Mouse (Mus musculus) lung, embryonic 14.5 days (tissue): ENCODE results near the gene Gpx2. TPM values are rescaled to one million over a fixed set of nuclear protein-coding genes. Genes with fewer than 3 reads are reported as not detected.
A peak's percentile ranks its signal among the peaks of the same experiment; 100 is the strongest.

Experiments
- ATAC-seq: fragments of 200-750 bp; cut with Nextera tagmentation; 2 replicates; pipeline ENCODE4 v1.8.0; 2017; ENCODE audit warnings: mild to moderate bottlenecking, moderate TSS enrichment, moderate library complexity; ENCODE audit not compliant: insufficient read depth
- DNase-seq: peaks from one replicate; pipeline ENCODE4 v3.0.0-alpha.2; 2015
- H3K27ac ChIP-seq: fragments of 300-500 bp; sonication (generic); 2 replicates; pipeline ENCODE4 v1.5.1; 2014; ENCODE audit warnings: low read depth, mild to moderate bottlenecking, moderate library complexity
- H3K27me3 ChIP-seq: fragments of 300-500 bp; sonication (generic); 2 replicates; pipeline ENCODE4 v1.6.1; 2014; ENCODE audit warnings: low read length, control low read depth; ENCODE audit not compliant: insufficient read depth
- H3K36me3 ChIP-seq: fragments of 300-500 bp; sonication (generic); 2 replicates; pipeline ENCODE4 v1.6.1; 2014; ENCODE audit warnings: control low read depth; ENCODE audit not compliant: insufficient read depth
- H3K4me1 ChIP-seq: fragments of 300-500 bp; sonication (generic); 2 replicates; pipeline ENCODE4 v1.6.1; 2014; ENCODE audit warnings: antibody characterized with exemption, control low read depth; ENCODE audit not compliant: insufficient read depth
- H3K4me2 ChIP-seq: fragments of 300-500 bp; sonication (generic); 2 replicates; pipeline ENCODE4 v1.6.1; 2014; ENCODE audit warnings: mild to moderate bottlenecking
- H3K4me3 ChIP-seq: fragments of 300-500 bp; sonication (generic); 2 replicates; pipeline ENCODE4 v1.5.1; 2014; ENCODE audit warnings: low read depth, low read length
- H3K9ac ChIP-seq: fragments of 300-500 bp; sonication (generic); 2 replicates; pipeline ENCODE4 v1.6.1; 2014
- H3K9me3 ChIP-seq: fragments of 300-500 bp; sonication (generic); 2 replicates; pipeline ENCODE4 v1.6.1; 2016; ENCODE audit warnings: low read depth, low read length, control low read depth
- CTCF ChIP-seq: IDR thresholded peaks from 2 replicates; pipeline ENCODE4 v1.5.1; 2016; ENCODE audit warnings: antibody characterized with exemption, low read depth
- WGBS: fragments of 180-500 bp; shearing (Covaris S2); extraction: QIAGEN DNeasy Blood & Tissue Kit; methylation state at CpG from one replicate; pipeline ENCODE4 v1.1.7; 2014; 5-methylcytosine and 5-hydroxymethylcytosine counted together
- polyA plus RNA-seq: library from polyadenylated mRNA; unstranded; fragments of >200 nt; fragmentation: Nextera tagmentation; extraction: Ambion mirVana; gene quantifications from 2 replicates; pipeline ENCODE4 v1.2.1, GENCODE M21; 2014

Gene Gpx2
- polyA plus RNA-seq, 1 experiment from 2014 or later: 30.8 TPM

DNA sequence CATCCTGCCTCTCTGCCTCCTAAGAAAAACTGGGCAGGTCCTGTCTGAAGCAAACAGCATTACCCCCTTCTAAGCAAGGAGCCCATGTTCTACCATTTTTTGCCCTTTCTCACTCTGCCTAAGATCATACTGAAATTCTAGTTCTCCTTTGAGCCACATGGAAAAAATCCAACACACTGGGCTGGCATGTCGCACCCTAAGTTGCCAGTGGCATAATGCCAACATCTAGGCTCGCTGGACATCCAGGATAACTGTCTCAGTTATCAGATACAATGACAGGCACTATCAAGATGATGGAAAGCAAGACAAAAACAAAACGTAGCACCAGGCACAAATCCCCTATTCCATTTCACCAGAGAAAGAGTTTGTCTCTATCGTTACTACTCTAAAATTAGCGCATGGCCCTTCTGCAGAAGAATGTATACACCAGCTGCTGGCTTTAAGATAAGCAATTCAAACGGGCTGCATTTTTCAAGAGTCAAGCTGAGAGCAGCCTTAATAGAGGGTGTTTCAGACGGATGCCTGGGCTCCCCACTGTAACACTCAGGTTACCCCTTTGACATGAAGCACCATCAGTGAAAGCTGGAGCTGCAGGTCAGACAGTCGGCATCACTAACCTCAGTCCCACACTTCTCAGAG is 4.8 kb downstream of the Gpx2 start:
- Histone ChIP-seq H3K4me3 (no peak overlapping the region), H3K4me1 (peaks cover 11% of the 10 kb centered on the region), H3K27me3 (no peaks in the 10 kb centered on the region), H3K36me3 (no peaks in the 10 kb centered on the region), H3K27ac (peak overlapping the region; percentile 37; the same call in 1 of the 2 replicates), H3K9ac (no peak overlapping the region), H3K4me2 (peak overlapping the region; percentile 26; the same call in 1 of the 2 replicates), H3K9me3 (no peaks in the 10 kb centered on the region)
- ATAC-seq: peak; percentile 79; the same call in 1 of the 2 replicates
- DNase-seq: peak; percentile 72
- WGBS: 8% methylated on average over 8 of the region's 8 CpGs
- no peak for TF ChIP-seq CTCF

DNA sequence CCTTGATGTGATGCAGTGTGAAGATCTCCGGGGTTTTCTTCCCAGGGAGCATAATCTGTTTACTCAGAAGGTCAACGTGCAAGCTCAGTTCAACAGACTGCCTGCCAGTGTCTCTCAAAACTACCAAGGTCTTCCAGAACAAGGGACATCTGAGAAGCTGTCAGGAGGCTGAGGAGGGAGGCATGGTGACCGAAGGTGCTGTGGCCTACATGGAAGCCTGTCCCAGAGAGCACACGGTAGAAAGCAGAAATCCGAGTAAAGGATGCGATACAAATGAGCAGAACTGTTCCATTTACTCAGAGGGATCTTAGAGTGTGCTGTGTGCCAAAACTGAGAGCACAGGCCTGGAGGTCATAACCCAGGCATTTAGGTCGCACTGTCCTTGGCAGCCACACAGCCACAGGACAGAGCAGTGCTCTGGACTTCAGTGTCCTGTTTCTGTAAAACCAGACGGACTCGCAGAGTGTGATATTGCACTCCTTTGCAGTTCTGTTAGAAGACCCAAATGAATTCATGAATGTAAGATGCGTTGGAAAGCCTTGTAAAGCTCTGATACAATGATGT is 11.2 kb downstream of the Gpx2 start:
- Histone ChIP-seq H3K9ac (no peak overlapping the region), H3K4me3 (no peak overlapping the region), H3K36me3 (no peaks in the 10 kb centered on the region), H3K4me2 (no peak overlapping the region), H3K9me3 (no peaks in the 10 kb centered on the region), H3K4me1 (no peaks in the 10 kb centered on the region), H3K27me3 (no peaks in the 10 kb centered on the region), H3K27ac (no peak overlapping the region)
- WGBS: 61% methylated on average over 10 of the region's 10 CpGs
- no peak for DNase-seq
- ATAC-seq: no peak
- TF ChIP-seq CTCF: no peak

DNA sequence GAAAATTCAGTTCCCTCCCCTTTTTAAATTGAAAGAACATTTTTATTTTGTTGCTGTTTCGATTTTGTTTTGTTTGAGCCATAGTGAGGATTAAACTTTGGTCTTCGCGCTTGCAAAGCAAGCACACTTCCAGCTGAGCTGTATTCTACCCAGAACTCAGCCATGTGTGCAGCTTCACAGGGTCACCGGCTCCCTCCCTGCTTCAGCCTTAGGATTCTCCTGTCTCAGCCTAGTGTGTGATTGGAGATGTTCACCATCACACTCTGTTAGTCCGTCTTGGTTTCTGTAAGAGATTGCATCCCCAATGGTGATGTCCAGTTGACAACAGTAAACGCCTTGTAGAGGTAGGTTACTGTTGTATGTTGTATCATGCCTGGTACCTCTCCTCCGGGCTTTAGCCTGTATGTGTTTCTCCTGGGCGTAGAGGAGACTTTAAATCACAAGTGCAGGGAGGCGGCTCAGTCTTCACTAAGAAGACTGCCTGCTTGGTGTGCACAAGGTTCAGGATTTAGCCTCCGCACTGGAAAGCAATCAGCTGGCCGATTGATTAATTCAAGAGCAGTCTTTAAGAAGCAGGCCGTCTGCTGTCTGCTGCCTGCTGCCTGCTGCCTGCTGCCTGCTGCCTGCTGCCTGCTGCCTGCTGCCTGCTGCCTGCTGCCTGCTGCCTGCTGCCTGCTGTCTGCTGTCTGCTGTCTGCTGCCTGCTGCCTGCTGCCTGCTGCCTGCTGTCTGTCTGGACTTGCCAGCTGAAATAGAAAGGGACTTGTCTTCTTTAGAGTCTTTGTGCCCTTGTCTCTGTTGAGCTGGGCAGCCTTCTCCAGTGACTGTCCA is 14.5 kb downstream of the Gpx2 start:
- no peak overlapping the region for H3K4me2 ChIP-seq
- no peak overlapping the region for H3K9ac ChIP-seq
- H3K27ac ChIP-seq: no peak overlapping the region
- no peak for TF ChIP-seq CTCF
- ATAC-seq (no peak), DNase-seq (no peak)
- H3K4me1 ChIP-seq: no peaks in the 10 kb centered on the region
- 74% methylated on average over 12 of the region's 12 CpGs for WGBS
- no peaks in the 10 kb centered on the region for H3K27me3 ChIP-seq
- H3K4me3 ChIP-seq: no peak overlapping the region
- no peaks in the 10 kb centered on the region for H3K36me3 ChIP-seq
- H3K9me3 ChIP-seq: no peaks in the 10 kb centered on the region

DNA sequence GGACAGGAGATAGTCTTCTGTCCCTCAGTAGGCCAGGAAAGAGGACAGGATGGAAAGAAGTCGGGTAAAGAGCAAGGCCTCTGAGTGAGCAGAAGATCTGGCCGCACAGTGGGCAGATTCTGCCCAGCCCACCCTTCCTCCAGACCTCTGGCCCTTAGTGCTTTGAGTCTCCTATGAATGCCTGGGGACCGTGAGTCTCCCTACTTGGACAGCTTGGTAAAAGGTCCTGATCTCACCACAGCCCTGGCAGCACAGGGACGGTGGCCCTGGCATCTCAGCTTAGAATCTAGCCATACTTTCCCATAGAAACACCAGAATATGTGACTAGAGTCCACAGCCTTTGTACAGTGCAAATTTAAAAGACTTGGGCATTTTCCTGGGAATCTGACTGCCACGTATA is 15.4 kb downstream of the Gpx2 start:
- H3K9me3 ChIP-seq: no peaks in the 10 kb centered on the region
- ATAC-seq (no peak), DNase-seq (no peak)
- H3K4me1 ChIP-seq: no peaks in the 10 kb centered on the region
- H3K9ac ChIP-seq: no peak overlapping the region
- no peaks in the 10 kb centered on the region for H3K27me3 ChIP-seq
- H3K4me2 ChIP-seq: no peak overlapping the region
- no peak overlapping the region for H3K4me3 ChIP-seq
- H3K36me3 ChIP-seq: no peaks in the 10 kb centered on the region
- no peak overlapping the region for H3K27ac ChIP-seq
- TF ChIP-seq CTCF: no peak
- 91% methylated on average over 5 of the region's 5 CpGs for WGBS

DNA sequence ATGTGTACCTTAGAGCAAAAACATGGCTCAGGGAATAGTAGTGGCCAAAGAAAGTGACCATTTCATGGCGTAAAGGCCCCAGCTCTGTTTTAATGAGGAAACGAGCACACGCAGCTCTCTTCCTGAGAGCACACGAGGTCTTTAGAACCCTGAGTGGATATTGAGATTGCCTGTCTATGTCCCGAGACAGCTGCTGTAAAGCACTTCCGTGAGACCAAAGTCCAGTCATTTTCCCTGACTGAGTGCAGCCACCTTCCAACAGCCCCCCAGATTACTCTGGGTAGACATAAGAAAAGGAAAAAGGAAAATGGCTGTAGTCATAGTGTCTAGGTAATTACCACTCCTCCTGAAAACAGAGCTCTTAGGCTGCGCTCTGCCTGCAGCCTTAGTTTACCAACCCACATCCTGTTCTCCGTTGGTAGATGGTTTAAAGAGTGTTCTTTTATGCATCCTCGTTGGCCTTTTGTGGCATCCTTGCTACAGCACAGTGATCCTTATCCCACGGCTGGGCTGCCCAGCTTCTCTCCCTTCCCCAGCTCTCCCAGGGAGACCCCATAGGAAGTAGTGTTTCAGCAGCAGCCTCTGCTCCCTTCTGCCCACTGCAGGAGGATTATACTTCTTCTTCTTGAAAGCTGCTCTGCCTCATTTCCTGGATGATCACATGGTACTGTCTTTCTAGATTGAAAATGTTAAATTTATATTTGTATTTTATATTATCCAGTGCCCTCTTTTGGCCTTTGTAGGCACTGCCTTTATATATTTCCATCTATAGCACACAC is 16.9 kb downstream of the Gpx2 start:
- Histone ChIP-seq H3K4me2 (no peak overlapping the region), H3K27ac (no peak overlapping the region), H3K4me1 (no peaks in the 10 kb centered on the region), H3K9ac (no peak overlapping the region), H3K36me3 (no peaks in the 10 kb centered on the region), H3K9me3 (no peaks in the 10 kb centered on the region), H3K27me3 (no peaks in the 10 kb centered on the region), H3K4me3 (no peak overlapping the region)
- WGBS: 83% methylated on average over 10 of the region's 10 CpGs
- no peak for TF ChIP-seq CTCF
- ATAC-seq: no peak
- no peak for DNase-seq

DNA sequence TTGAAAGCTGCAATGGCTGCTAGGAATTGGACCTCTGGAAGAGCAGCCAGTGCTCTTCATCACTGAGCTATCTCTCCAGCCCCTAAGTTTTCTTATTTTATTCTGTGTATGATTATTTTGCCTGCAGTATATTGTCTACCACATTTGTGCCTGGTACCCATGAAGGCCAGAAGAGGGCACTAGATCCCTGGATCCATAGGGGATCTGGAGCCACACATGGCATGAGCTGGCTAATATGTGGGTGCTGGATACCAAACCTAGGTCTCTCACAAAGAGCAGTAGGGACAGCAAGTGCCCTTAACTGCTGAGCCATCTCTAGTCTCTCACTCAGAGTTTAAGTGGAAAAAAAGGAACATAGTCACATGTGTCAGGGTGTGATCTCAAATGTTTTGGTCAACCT is 17.5 kb downstream of the Gpx2 start:
- no peak for ATAC-seq
- H3K36me3 ChIP-seq: no peaks in the 10 kb centered on the region

DNA sequence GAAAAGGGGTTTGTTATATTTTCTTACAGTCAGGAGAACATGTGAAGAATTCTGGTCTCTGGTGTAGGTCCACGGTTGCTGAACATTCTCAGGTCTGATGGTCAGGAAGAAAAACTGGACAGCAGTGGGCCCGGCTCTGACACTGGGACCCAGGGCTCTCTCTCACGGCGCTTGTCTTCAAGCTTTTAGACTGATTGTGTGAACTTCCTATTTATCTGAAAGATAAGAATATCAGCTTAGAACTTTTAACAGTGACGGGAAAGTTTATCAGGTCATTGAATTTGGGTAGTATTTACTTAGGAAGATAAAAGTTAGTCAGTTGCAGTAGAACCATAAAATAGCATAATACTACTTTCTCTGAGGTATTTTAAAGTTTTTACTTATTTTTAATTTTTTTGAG is 18.5 kb downstream of the Gpx2 start:
- 46% methylated on average over 5 of the region's 5 CpGs for WGBS
- Histone ChIP-seq H3K9ac (no peak overlapping the region), H3K9me3 (no peaks in the 10 kb centered on the region), H3K4me1 (no peaks in the 10 kb centered on the region), H3K4me3 (no peak overlapping the region), H3K27ac (no peak overlapping the region), H3K27me3 (no peaks in the 10 kb centered on the region), H3K36me3 (no peaks in the 10 kb centered on the region), H3K4me2 (no peak overlapping the region)
- ATAC-seq: no peak
- no peak for DNase-seq
- TF ChIP-seq CTCF: no peak

More for the DNA sequence above, 17.5 kb downstream of the Gpx2 start:
- no peak overlapping the region for H3K4me2 ChIP-seq
- H3K9ac ChIP-seq: no peak overlapping the region
- no peak for DNase-seq
- no peaks in the 10 kb centered on the region for H3K4me1 ChIP-seq
- H3K27ac ChIP-seq: no peak overlapping the region
- H3K27me3 ChIP-seq: no peaks in the 10 kb centered on the region
- no peaks in the 10 kb centered on the region for H3K9me3 ChIP-seq
- peak; percentile 40 for TF ChIP-seq CTCF
- H3K4me3 ChIP-seq: no peak overlapping the region
